Mouse (Mus musculus): ENCODE results near the gene Gm17268. TPM values are rescaled to one million over a fixed set of nuclear protein-coding genes. Genes with fewer than 3 reads are reported as not detected.

The Gm17268 gene
- not detected for total RNA-seq (2021)

- intact Hi-C loops (cut with DNase I): no loop called here
- no peak for DNase-seq
These were observed at the start of gene Gm17268 for GRCm38 (mm10) chr11:82038535-82038934. TSS of gene Gm17268 (minus strand) at chr11:82038562.

GRCm38 (mm10) chr11:82084360-82084759 lies 46.0 kb upstream of the Gm17268 start:
- intact Hi-C loops (cut with DNase I): no loop called here
- no peak for DNase-seq

- DNase-seq: no peak
- intact Hi-C loops (cut with DNase I): no loop called here
These were observed 42.5 kb upstream of the Gm17268 start for GRCm38 (mm10) chr11:82080865-82081264.

GRCm38 (mm10) chr11:82078136-82078730 lies 39.9 kb upstream of the Gm17268 start:
- no peak for DNase-seq
- intact Hi-C loops (cut with DNase I): no loop called here

GRCm38 (mm10) chr11:82077031-82077430 lies 38.7 kb upstream of the Gm17268 start:
- no peak for DNase-seq
- intact Hi-C loops (cut with DNase I): no loop called here

GRCm38 (mm10) chr11:82073686-82074085 lies 35.3 kb upstream of the Gm17268 start:
- DNase-seq: no peak
- intact Hi-C loops (cut with DNase I): no loop called here

GRCm38 (mm10) chr11:82072984-82073383 lies 34.6 kb upstream of the Gm17268 start:
- no peak for DNase-seq
- intact Hi-C loops (cut with DNase I): no loop called here

- intact Hi-C loops (cut with DNase I): no loop called here
These were observed 34.0 kb upstream of the Gm17268 start for GRCm38 (mm10) chr11:82072374-82072773.

GRCm38 (mm10) chr11:82071076-82071475 lies 32.7 kb upstream of the Gm17268 start:
- intact Hi-C loops (cut with DNase I): no loop called here
- peak; percentile 9 for DNase-seq

More at GRCm38 (mm10) chr11:82072374-82072773, 34.0 kb upstream of the Gm17268 start:
- no peak for DNase-seq

- intact Hi-C loops (cut with DNase I): no loop called here
- no peak for DNase-seq
These were observed 28.7 kb upstream of the Gm17268 start for GRCm38 (mm10) chr11:82066953-82067571.

- no peak for DNase-seq
- intact Hi-C loops (cut with DNase I): no loop called here
These were observed 25.1 kb upstream of the Gm17268 start for GRCm38 (mm10) chr11:82063454-82063853.

- intact Hi-C loops (cut with DNase I): no loop called here
- DNase-seq: no peak
These were observed 23.9 kb upstream of the Gm17268 start for GRCm38 (mm10) chr11:82062226-82062625.

GRCm38 (mm10) chr11:82057646-82058045 lies 19.3 kb upstream of the Gm17268 start, which contains the start of gene Ccl11:
TSS of gene Ccl11 (plus strand) at chr11:82057823.
- intact Hi-C loops (cut with DNase I): no loop called here
- DNase-seq: no peak

GRCm38 (mm10) chr11:82053849-82054248 lies 15.5 kb upstream of the Gm17268 start:
- intact Hi-C loops (cut with DNase I): no loop called here

GRCm38 (mm10) chr11:82047746-82048415 lies 9.5 kb upstream of the Gm17268 start:
- peak; percentile 36 for DNase-seq
- intact Hi-C loops (cut with DNase I): no loop called here

More at GRCm38 (mm10) chr11:82053849-82054248, 15.5 kb upstream of the Gm17268 start:
- DNase-seq: no peak

- intact Hi-C loops (cut with DNase I): no loop called here
- peak; percentile 13 for DNase-seq
These were observed 7.1 kb upstream of the Gm17268 start, which contains the start of gene Ccl7 for GRCm38 (mm10) chr11:82045471-82045870. TSS of gene Ccl7 (plus strand) at chr11:82045712.

- peak; percentile 11 for DNase-seq
- intact Hi-C loops (cut with DNase I): no loop called here
These were observed 3.3 kb upstream of the Gm17268 start for GRCm38 (mm10) chr11:82041671-82042080.

- intact Hi-C loops (cut with DNase I): no loop called here
- DNase-seq: no peak
These were observed 834 bp upstream of the Gm17268 start for GRCm38 (mm10) chr11:82039132-82039660.

GRCm38 (mm10) chr11:82035857-82036256 lies 2.5 kb downstream of the Gm17268 start:
- DNase-seq: no peak
- intact Hi-C loops (cut with DNase I): no loop called here

GRCm38 (mm10) chr11:82035356-82035755 lies 3.0 kb downstream of the Gm17268 start, which contains the start of gene Ccl2:
TSS of gene Ccl2 (plus strand) at chr11:82035571.
- intact Hi-C loops (cut with DNase I): no loop called here
- peak; percentile 79 for DNase-seq

GRCm38 (mm10) chr11:82034446-82034845 lies 3.9 kb downstream of the Gm17268 start:
- intact Hi-C loops (cut with DNase I): no loop called here
- no peak for DNase-seq
